Mouse (Mus musculus) adipocyte (in vitro differentiated cells): ENCODE measurements around the gene Gemin5.
"Not testable (repeated sequence)": the region's sequence is repeated elsewhere in the genome, so short reads cannot be mapped to it uniquely, and the experiment has no call there.

Experiments
- DNase-seq: peaks from one replicate; pipeline ENCODE4 v3.0.0-alpha.2; 2016; ENCODE audit warnings: low spot score

Gene Gemin5

GRCm38 (mm10) chr11:58168167-58168915 lies at the start of gene Gemin5:
Gene Gemin5, minus strand, starts transcription at chr11:58168539.
- DNase-seq: peak; percentile 80

DNA sequence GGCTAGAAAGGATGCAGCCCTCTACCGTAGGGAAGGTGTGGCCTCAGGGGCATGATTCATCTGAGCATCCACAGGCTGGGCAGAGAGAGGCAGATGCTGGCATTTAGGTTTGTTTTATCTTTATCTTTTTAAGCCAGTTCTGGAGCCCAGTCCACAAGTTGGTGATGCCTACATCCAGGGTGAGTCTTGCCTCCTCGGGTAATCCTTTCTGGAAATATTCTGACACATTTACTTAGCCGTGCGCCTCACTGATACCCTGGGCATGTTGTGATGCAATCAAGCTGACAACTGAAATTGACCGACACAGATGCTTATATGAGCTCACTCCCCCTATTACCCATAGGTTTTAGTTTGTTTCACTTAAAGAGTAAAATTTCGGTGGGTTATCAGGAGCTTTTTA lies 48.5 kb upstream of the Gemin5 start:
- no peak for DNase-seq

- DNase-seq: no peak
These were observed 47.5 kb upstream of the Gemin5 start for GRCm38 (mm10) chr11:58215814-58216213.

DNA sequence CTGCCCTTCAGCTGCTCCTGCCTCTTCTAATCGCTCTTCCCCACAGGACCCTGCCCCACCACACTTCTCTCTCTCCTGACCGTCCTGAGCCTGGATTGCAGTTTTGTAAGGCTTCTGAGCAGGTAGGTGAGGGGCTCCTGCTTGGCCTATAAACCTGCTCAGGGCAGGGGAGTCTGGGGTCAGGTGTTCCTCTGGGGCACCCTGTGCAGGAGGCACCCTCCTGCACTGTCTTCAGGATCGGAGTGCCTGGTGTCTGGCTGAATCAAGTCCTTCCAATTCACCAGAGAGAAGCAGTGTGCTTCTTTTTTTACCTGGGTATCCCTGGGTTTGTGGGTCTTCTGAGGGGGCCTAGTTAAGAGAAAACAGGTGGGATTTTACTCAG lies 46.7 kb upstream of the Gemin5 start:
- DNase-seq: not testable (repeated sequence)

DNA sequence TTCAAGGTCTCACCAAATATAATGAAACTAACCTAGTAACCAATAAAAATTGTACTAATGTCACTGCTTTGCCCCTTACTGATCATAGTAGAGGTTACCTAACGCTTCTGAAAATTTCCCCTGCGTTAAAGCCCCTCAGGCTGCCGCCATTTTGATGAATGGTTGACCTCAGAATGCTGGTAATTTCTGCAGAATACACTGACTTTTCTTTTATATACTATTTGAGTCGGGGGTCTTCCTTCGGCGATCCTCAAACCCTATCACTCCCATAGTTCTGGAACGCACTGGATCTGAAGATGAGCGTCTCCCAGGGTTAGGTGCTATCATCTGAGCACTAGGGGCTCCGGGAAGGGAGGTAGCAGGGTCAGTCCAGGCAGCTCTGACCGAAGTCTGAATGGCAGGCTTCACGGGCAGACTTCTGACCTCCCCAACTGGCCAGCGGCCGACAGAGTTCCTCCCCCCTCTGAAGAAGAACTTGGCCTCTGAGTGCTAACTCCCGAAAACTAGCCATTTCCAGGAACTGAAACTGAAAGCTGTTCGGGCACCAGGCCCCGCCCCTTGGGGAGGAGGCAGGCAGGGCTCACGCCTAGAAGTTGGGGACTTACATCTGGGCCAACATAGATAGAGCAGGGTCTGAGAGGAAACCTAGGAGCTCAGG lies 46.2 kb upstream of the Gemin5 start:
- peak; percentile 96 for DNase-seq

DNA sequence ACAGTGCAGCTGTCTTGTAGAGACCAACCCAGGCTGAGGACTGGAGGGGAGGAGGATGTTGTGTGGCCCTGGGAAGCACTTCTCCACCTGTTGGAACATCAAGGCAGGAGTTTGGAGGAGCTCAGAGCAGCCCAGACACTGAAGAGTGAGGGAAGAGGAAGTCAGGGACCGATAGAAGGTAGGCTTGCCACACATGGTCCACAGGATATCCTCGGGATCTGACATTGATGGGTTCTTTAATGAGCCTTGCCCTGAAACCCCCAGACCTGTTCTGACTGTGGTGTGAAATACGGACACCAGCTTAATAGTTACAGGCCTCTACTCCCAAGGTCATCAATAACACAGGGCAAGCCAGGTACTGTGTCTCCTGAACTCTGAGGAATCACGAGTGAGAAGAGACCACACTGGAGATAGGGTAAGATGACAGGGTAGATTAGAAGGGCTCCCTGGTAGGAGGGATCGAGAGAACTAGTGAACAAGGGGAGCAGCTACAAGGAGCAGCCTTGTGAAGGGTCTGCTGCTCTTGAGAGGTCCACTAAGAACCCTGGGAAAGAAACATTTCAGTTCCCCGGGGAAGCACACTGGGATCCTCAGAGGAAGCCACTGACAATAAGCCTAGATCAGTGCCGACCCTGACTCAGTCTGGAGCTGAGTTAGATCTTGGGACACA lies 45.5 kb upstream of the Gemin5 start:
- DNase-seq: no peak

DNA sequence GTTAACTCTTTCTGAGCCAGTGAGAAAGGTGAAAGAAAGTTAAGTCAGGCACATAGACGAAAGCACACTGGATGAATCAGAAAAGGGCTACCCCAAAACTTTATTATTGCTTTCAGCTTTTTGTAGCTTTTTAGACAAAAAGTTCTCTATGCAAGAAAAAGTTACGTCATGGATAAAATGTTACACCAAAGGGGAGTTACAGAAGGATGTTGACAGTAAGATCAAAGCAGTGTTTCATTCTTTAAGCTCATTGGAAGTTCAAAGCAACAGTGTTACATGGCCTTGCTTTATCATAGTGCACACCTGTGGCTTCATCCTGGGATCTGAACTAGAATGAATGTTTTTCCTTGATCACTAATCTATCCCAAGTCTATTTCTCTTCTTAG lies 43.3 kb upstream of the Gemin5 start:
- DNase-seq: no peak

GRCm38 (mm10) chr11:58211062-58211681 lies 42.8 kb upstream of the Gemin5 start:
- DNase-seq: peak; percentile 24

GRCm38 (mm10) chr11:58210321-58210886 lies 42.1 kb upstream of the Gemin5 start:
- DNase-seq: peak; percentile 19

- no peak for DNase-seq
These were observed 32.7 kb upstream of the Gemin5 start for GRCm38 (mm10) chr11:58201052-58201451.

- no peak for DNase-seq
These were observed 31.9 kb upstream of the Gemin5 start for GRCm38 (mm10) chr11:58200226-58200625.

GRCm38 (mm10) chr11:58199229-58200037 lies 31.1 kb upstream of the Gemin5 start, which contains the start of the genes Igtp and Irgm2:
Gene Igtp, plus strand, starts transcription at chr11:58199556.
Gene Irgm2, plus strand, starts transcription at chr11:58199618.
- peak; percentile 51 for DNase-seq

- no peak for DNase-seq
These were observed 30.3 kb upstream of the Gemin5 start for GRCm38 (mm10) chr11:58198663-58199062.

DNA sequence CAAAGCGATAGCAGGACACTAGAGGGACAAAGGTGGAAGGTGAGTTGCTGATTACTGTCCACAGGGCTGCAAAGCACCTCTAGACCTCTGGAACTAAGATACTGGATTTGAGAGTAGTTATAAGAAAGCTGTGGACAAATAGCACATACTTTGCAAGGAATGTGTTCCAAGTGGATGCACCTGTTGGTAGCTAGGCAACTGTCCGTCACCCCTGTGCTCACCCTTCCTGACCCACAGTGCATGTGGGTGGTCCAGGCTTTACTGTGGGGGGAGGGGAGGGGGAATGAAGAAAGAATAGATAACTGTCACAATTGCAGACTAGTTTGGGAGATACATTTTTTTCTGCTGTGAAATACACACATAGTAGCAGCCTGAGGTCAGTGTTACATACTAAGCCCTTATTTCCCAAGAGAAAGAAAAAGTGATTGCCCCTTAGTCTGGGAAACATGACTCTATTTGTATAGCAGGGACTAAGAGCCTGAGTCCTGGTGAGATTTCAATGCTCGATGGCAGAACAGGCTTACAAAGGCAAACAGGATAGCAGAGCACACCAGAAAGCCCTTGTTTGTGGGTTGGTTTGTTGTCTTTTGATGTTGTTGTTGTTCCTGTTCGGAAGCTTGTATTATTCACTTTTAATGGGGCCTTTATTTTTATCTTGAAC lies 25.7 kb upstream of the Gemin5 start:
- no peak for DNase-seq

DNA sequence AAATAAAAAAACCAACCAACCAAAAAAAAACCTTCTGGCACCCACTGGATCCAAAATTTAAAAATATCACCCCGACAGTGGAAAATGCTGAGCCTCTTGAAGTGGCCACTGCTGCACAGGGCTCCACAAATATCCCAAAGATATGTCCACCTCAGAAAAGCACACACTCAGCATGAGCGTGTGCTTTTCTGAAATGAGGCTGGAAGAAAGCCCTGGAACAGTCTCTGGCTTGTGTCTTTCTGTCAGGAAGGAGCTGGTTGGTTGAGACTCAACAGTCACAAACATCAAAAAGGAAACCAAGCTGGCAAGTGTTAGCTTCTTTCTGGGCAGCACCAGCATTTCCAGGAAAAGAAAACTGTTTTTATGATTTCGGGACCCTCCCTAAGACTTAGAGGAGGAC lies 25.0 kb upstream of the Gemin5 start:
- peak; percentile 69 for DNase-seq

GRCm38 (mm10) chr11:58189675-58190074 lies 21.3 kb upstream of the Gemin5 start:
- no peak for DNase-seq

GRCm38 (mm10) chr11:58183579-58183978 lies 15.2 kb upstream of the Gemin5 start:
- DNase-seq: peak; percentile 87

GRCm38 (mm10) chr11:58180756-58181155 lies 12.4 kb upstream of the Gemin5 start:
- DNase-seq: no peak

DNA sequence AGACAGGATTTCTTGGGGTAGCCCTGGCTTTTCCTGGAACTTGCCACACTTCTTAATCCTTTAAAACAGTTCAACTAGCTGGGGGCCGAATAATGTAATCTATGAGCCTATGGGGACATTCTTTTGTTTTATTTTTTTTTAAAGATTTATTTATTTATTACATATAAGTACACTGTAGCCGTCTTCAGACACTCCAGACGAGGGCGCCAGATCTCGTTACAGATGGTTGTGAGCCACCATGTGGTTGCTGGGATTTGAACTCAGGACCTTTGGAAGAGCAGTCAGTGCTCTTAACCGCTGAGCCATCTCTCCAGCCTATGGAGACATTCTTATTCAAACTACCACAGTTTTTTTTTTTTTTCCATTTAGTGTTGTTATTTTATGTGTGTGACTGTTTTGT lies 11.6 kb upstream of the Gemin5 start:
- not testable (repeated sequence) for DNase-seq

GRCm38 (mm10) chr11:58179563-58179962 lies 11.2 kb upstream of the Gemin5 start:
- DNase-seq: peak; percentile 91
